Mouse (Mus musculus) lung, postnatal 10 days (tissue): ENCODE measurements around the gene Gm9817.
"Not testable (repeated sequence)": the region's sequence is repeated elsewhere in the genome, so short reads cannot be mapped to it uniquely, and the experiment has no call there.

Experiments
- DNase-seq: peaks from one replicate; pipeline ENCODE4 v3.0.0; 2021

Gene Gm9817

GRCm38 (mm10) chr13:45078392-45078791 lies at the start of gene Gm9817:
Gm9817 (plus strand) TSS chr13:45078692.
- not testable (repeated sequence) for DNase-seq

- no peak for DNase-seq
These were observed 48.7 kb upstream of the Gm9817 start for GRCm38 (mm10) chr13:45029791-45030190.

DNA sequence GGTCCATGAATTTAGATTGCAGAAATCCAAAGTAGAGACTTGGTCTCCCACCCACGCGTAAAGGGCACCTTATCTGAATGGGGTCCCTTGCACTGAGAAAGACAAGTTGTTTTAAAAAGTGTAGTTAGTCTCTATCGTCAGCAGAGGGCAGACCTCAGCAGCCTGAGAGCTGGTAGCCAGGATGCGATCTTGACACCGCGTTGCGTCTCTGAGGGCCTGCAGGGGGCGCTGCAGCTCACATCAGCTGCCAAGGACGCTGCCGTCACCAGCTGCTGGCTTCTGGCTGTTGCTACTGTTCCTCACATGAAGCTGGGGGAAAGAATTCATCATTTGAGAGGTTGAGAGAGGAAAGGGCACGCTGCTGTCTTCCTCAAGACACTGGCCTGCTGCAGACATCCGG lies 47.7 kb upstream of the Gm9817 start:
- DNase-seq, result peak; percentile 92

DNA sequence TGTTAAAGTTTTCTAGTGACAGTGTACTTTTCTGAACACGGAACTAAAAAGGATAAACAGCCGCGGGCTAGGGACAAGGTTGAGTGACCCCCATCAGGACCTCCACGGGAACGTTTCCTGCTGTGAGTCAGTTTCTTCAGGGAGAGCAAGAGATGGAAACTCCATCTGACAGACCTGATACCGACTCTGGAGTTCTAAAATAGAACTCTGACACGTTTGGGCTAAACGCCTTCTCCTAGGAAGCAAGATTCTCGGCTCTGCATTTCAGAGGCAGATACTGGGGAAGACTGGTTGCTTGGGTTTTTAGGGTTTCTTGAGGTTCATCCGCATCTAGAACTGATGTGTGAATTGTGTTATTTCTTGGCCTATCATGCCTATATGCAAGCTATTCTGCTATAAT lies 47.2 kb upstream of the Gm9817 start:
- DNase-seq, result no peak

DNA sequence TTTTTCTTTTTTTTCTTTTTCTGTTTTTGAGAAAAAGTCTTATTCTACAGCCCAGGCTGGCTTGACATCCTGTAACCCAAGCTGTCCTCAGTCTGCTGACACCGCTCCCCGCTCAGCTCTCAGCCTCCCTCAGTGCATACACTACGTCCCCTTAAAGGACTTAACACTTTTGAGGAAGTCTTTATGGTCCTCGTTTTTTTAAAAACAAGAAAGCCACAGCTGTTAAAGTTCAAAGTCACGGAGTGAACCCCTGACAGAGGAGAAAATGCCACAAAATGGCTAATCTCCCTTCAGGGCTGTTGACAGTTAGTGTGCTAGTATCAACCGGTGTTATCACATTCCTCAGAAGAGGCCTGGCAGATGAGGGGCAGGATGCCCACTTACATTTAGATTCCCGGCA lies 46.7 kb upstream of the Gm9817 start:
- peak; percentile 16 for DNase-seq

GRCm38 (mm10) chr13:45032484-45032883 lies 46.0 kb upstream of the Gm9817 start:
- DNase-seq, result no peak

DNA sequence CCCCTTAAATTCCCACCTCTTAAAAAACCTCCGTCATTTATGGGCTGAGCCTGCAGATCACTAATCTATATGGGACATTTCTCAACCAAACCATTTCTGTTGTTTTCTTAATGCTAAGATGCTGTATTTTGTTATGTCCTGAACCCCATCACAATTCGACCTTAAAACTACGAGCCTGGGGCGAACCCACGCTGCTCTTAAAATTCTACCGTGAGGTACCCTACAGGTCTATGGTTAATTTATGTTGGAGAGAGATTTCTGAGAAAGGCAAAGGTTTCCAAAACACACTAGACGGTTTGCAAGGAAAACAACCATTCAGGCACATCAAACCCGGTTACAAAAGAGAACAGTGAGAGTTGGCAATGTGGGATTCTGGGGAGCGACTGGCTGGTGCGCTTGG lies 45.1 kb upstream of the Gm9817 start:
- DNase-seq, result no peak

DNA sequence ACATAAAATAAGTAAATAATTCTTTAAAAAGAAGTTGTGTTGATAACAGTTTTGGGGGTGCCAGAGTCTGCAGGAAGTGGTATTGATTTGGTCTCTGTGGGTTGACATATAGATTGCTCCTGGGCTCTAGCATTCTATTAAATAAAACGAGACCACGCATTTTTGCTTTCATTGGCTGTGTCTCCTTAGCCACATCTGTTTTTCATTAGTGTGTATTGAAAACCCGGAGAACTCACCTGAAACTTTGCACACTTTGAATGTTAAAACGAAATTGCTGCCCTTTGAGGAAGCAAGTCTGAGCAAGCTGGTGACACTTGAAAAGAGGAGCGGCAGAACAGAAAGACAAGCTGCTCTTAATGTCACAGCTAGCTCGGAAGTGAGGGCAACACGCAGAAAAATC lies 43.7 kb upstream of the Gm9817 start:
- no peak for DNase-seq

GRCm38 (mm10) chr13:45036417-45036816 lies 42.1 kb upstream of the Gm9817 start:
- DNase-seq, result no peak

DNA sequence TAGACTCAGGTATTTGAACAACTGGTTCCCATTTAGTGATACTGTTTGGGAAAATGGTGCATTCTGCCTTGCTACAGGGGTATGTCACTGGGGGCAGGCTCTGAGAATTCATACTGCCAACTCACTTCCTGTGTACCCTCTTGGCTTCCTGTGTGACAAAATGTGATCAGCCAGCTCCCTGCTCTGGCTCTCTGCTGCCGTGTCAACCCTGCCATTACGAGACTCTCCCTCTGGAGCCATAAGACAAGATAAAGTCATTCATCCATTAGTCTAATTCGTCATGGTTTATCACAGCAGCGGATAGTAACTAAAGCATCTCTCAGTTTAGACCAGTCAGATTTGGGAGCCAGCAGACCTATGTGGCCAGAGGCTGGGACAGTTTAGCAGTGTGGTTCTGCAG lies 38.3 kb upstream of the Gm9817 start:
- no peak for DNase-seq

- no peak for DNase-seq
These were observed 37.8 kb upstream of the Gm9817 start for GRCm38 (mm10) chr13:45040741-45041140.

GRCm38 (mm10) chr13:45043466-45043865 lies 35.0 kb upstream of the Gm9817 start:
- no peak for DNase-seq

DNA sequence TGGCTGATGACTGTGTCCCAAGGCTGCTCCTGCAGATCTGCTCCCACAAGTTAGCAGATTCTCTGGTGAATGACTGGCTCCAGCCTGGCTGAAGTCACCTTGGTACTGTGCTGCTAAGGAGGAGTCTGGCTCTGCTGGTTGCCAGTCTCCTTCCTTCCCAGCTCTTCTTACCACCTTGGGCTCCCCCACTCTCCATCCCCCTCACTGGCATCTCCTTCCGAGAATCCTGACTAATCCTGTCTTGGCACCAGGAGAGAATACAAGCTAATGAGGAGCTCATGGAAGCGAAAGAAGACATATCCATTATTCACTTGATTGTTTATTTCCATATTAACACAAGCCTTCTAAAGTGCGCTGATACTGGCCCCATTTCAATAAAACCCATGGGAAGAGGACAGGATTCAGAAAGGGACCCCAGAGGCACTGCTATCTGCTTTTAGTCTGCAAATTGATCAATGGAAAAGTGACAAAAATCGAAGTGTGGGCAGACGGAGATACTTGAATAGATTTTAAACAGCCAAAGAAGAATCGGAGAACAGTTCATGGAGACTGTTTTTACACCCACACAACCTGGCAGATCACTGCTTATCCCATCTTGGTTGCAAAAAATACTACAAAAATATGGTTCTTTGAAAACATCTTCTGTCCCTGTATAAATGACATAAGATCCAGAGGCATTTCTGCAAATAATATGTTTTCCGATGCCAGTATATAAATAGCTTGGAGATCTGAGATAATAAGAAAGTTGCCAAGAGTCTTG lies 29.1 kb upstream of the Gm9817 start:
- DNase-seq, result no peak

- no peak for DNase-seq
These were observed 25.7 kb upstream of the Gm9817 start for GRCm38 (mm10) chr13:45052805-45053204.

GRCm38 (mm10) chr13:45053843-45054242 lies 24.6 kb upstream of the Gm9817 start:
- DNase-seq, result no peak

- DNase-seq, result no peak
These were observed 19.3 kb upstream of the Gm9817 start for GRCm38 (mm10) chr13:45059206-45059605.

DNA sequence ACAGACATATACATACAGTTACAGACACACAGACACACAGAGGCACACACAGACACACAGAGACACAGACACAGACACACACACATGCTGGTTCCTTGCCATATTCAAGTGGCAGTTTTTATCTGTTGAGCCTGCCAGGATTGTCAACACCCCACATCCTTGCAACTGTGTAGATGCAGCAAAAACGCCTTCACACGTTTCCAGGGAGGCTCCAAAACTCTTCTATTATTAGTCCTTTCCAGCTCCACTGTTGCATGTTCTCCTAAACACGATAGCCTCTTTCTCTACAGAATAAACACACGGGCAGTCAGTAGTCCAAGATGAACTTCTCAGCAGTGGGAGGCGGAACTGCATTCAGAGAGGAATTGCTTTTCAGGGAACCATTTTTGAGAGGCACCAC lies 15.3 kb upstream of the Gm9817 start:
- no peak for DNase-seq

DNA sequence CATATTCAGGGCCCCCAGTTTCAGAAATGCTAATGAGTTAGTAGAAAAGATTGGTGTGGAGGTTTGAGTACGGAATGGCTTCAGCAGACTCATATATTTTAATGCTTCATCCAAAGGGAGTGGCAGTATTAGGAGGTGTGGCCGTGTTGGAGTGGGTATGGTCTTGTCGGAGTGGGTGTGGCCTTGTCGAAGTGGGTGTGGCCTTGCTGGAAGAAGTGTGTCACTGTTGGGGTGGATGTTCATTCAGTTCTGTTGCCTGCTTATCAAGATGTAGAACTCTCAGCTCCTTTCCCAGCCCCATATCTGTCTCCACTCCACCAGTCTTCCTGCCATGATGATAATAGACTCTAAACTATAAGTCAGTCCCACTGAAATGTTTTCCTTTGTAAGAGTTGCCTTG lies 13.5 kb upstream of the Gm9817 start:
- DNase-seq, result no peak

DNA sequence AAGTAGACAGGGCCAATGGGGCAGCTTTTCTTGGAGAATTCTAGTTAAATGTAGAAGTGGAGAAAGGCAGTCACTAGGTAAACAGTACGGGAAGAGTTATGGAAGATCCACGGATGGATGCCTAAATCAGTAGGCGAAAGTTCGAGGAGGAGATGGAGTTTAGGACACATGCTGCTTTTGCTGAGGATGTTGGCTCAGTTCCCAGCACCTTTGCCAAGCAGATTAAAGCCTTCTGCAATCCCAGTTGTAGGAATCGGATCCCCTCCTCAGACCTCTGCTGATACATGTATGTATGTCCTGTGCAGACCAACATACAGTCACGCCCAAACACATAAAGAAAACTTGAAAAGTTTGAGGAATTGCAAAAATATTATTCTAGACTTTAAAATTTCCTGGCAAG lies 8.1 kb upstream of the Gm9817 start:
- no peak for DNase-seq

GRCm38 (mm10) chr13:45075012-45075411 lies 3.5 kb upstream of the Gm9817 start:
- no peak for DNase-seq

- DNase-seq, result no peak
These were observed 2.8 kb upstream of the Gm9817 start for GRCm38 (mm10) chr13:45075715-45076114.

- no peak for DNase-seq
These were observed 2.3 kb downstream of the Gm9817 start for GRCm38 (mm10) chr13:45080771-45081170.

- DNase-seq, result peak; percentile 59
These were observed 5.2 kb downstream of the Gm9817 start for GRCm38 (mm10) chr13:45083696-45084095.

- peak; percentile 69 for DNase-seq
These were observed 10.3 kb downstream of the Gm9817 start for GRCm38 (mm10) chr13:45088796-45089221.

DNA sequence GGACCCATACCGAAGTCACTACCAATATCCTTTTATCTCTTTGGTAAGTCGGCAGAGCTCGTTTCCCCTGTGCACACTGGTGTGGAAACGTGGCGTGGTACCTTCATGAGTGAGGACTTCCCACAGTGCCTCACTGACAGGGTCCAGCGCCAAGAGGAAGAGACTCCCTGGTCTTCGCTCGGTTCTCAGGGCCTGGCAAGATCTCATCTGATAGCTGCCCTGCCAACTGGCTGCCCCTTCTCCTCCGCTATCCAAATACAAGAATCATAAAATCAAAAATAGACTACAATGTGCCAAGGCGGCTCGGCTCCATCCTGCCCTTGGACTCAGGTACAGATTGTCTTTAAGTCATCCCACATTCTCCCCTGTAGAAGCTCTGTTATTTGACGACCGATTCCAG lies 11.4 kb downstream of the Gm9817 start:
- no peak for DNase-seq
